Mouse (Mus musculus): ENCODE results near the gene Gin1. TPM values are rescaled to one million over a fixed set of nuclear protein-coding genes. Genes with fewer than 3 reads are reported as not detected.

Gene Gin1
- polyA plus RNA-seq, 2 experiments, result 5.4 to 11.9 TPM

- no peak overlapping the region for H3K9ac ChIP-seq (replicated peaks)
- H3K36me3 ChIP-seq (replicated peaks; ENCODE audit: control insufficient read depth, insufficient read depth, low read depth), result no peaks in the 10 kb centered on the region; the same call in 1 of the 2 replicates
- 80% methylated on average over 7 of the region's 7 CpGs for WGBS (ENCODE audit: insufficient replicate concordance)
- no peaks in the 10 kb centered on the region for H3K27me3 ChIP-seq (ENCODE audit: control insufficient read depth, insufficient read depth, low read length)
- ATAC-seq (ENCODE audit: insufficient read depth) (no peak), DNase-seq (ENCODE audit: low read depth in 3 of 3, low spot score in 3 of 3) (no peak)
- H3K9me3 ChIP-seq (ENCODE audit: control insufficient read depth, low read length), result no peaks in the 10 kb centered on the region
- H3K4me2 ChIP-seq (ENCODE audit: low read depth), result no peak overlapping the region
- TF ChIP-seq EP300 (IDR thresholded peaks at IDR 0.05; ENCODE audit: low read depth), result no peak
- no peak for TF ChIP-seq CTCF (IDR thresholded peaks at IDR 0.05; ENCODE audit: low read depth)
- H3K4me3 ChIP-seq (ENCODE audit: insufficient read depth in 1 of 2, low read depth in 2 of 2, low read length in 2 of 2), result no peak overlapping the region
- H3K27ac ChIP-seq, result no peak overlapping the region
- peaks cover 6 to 7% of the 10 kb centered on the region in 2 experiments for H3K4me1 ChIP-seq (replicated peaks; ENCODE audit: control insufficient read depth in 2 of 2, insufficient read depth in 2 of 2, low read length in 1 of 2)
These were observed 11.7 kb downstream of the Gin1 start for GRCm38 (mm10) chr1:97781674-97782073.

- Histone ChIP-seq H3K4me2 (ENCODE audit: low read depth) (no peak overlapping the region), H3K4me1 (replicated peaks; ENCODE audit: control insufficient read depth in 2 of 2, insufficient read depth in 2 of 2, low read length in 1 of 2) (peaks cover 6 to 7% of the 10 kb centered on the region in 2 experiments)
- 83% methylated on average over 7 of the region's 7 CpGs for WGBS (ENCODE audit: insufficient replicate concordance)
These were observed 15.0 kb downstream of the Gin1 start for GRCm38 (mm10) chr1:97784928-97785327.

GRCm38 (mm10) chr1:97785685-97786393, 15.9 kb downstream of the Gin1 start:
- Histone ChIP-seq H3K4me3 (ENCODE audit: insufficient read depth in 1 of 2, low read depth in 2 of 2, low read length in 2 of 2) (no peak overlapping the region), H3K9me3 (ENCODE audit: control insufficient read depth, low read length) (no peaks in the 10 kb centered on the region), H3K4me2 (ENCODE audit: low read depth) (no peak overlapping the region), H3K27ac (no peak overlapping the region; the same call in 1 of the 2 replicates), H3K27me3 (ENCODE audit: control insufficient read depth, insufficient read depth, low read length) (no peaks in the 10 kb centered on the region), H3K9ac (replicated peaks) (no peak overlapping the region), H3K4me1 (replicated peaks; ENCODE audit: control insufficient read depth in 2 of 2, insufficient read depth in 2 of 2, low read length in 1 of 2) (peaks cover 6 to 7% of the 10 kb centered on the region in 2 experiments), H3K36me3 (replicated peaks; ENCODE audit: control insufficient read depth, insufficient read depth, low read depth) (no peaks in the 10 kb centered on the region; the same call in 1 of the 2 replicates)
- peak; percentile 95 for ATAC-seq (ENCODE audit: insufficient read depth)
- TF ChIP-seq CTCF (IDR thresholded peaks at IDR 0.05; ENCODE audit: low read depth) (no peak), EP300 (IDR thresholded peaks at IDR 0.05; ENCODE audit: low read depth) (peak; percentile 52)
- WGBS (ENCODE audit: insufficient replicate concordance), result 53% methylated on average over 11 of the region's 11 CpGs
- DNase-seq (ENCODE audit: low read depth in 3 of 3, low spot score in 3 of 3), result peak in 2 of 3 experiments; percentile 44 to 47

More at GRCm38 (mm10) chr1:97784928-97785327, 15.0 kb downstream of the Gin1 start:
- Histone ChIP-seq H3K27ac (no peak overlapping the region), H3K9me3 (ENCODE audit: control insufficient read depth, low read length) (no peaks in the 10 kb centered on the region), H3K9ac (replicated peaks) (no peak overlapping the region), H3K27me3 (ENCODE audit: control insufficient read depth, insufficient read depth, low read length) (no peaks in the 10 kb centered on the region), H3K4me3 (ENCODE audit: insufficient read depth in 1 of 2, low read depth in 2 of 2, low read length in 2 of 2) (no peak overlapping the region), H3K36me3 (replicated peaks; ENCODE audit: control insufficient read depth, insufficient read depth, low read depth) (no peaks in the 10 kb centered on the region; the same call in 1 of the 2 replicates)
- TF ChIP-seq CTCF (IDR thresholded peaks at IDR 0.05; ENCODE audit: low read depth), result no peak
- no peak for TF ChIP-seq EP300 (IDR thresholded peaks at IDR 0.05; ENCODE audit: low read depth)
- ATAC-seq (ENCODE audit: insufficient read depth) (no peak), DNase-seq (ENCODE audit: low read depth in 3 of 3, low spot score in 3 of 3) (no peak)

GRCm38 (mm10) chr1:97787674-97788073, 17.7 kb downstream of the Gin1 start:
- Histone ChIP-seq H3K4me2 (ENCODE audit: low read depth) (no peak overlapping the region), H3K27ac (no peak overlapping the region), H3K9me3 (ENCODE audit: control insufficient read depth, low read length) (no peaks in the 10 kb centered on the region), H3K4me3 (ENCODE audit: insufficient read depth in 1 of 2, low read depth in 2 of 2, low read length in 2 of 2) (no peak overlapping the region), H3K9ac (replicated peaks) (no peak overlapping the region), H3K36me3 (replicated peaks; ENCODE audit: control insufficient read depth, insufficient read depth, low read depth) (no peaks in the 10 kb centered on the region; the same call in 1 of the 2 replicates), H3K27me3 (ENCODE audit: control insufficient read depth, insufficient read depth, low read length) (no peaks in the 10 kb centered on the region), H3K4me1 (replicated peaks; ENCODE audit: control insufficient read depth in 2 of 2, insufficient read depth in 2 of 2, low read length in 1 of 2) (peaks cover 6 to 7% of the 10 kb centered on the region in 2 experiments)
- WGBS (ENCODE audit: insufficient replicate concordance), result 57% methylated on average over 3 of the region's 3 CpGs
- ATAC-seq (ENCODE audit: insufficient read depth), result no peak
- TF ChIP-seq CTCF (IDR thresholded peaks at IDR 0.05; ENCODE audit: low read depth), result no peak
- TF ChIP-seq EP300 (IDR thresholded peaks at IDR 0.05; ENCODE audit: low read depth), result no peak
- no peak for DNase-seq (ENCODE audit: low read depth in 3 of 3, low spot score in 3 of 3)

GRCm38 (mm10) chr1:97788490-97788889, 18.5 kb downstream of the Gin1 start:
- no peaks in the 10 kb centered on the region; the same call in 1 of the 2 replicates for H3K36me3 ChIP-seq (replicated peaks; ENCODE audit: control insufficient read depth, insufficient read depth, low read depth)
- no peak overlapping the region for H3K9ac ChIP-seq (replicated peaks)
- no peak for DNase-seq (ENCODE audit: low read depth in 3 of 3, low spot score in 3 of 3)
- no peak for ATAC-seq (ENCODE audit: insufficient read depth)
- 71% methylated on average over 2 of the region's 2 CpGs for WGBS (ENCODE audit: insufficient replicate concordance)
- TF ChIP-seq EP300 (IDR thresholded peaks at IDR 0.05; ENCODE audit: low read depth) (no peak), CTCF (IDR thresholded peaks at IDR 0.05; ENCODE audit: low read depth) (no peak)
- H3K4me3 ChIP-seq (ENCODE audit: insufficient read depth in 1 of 2, low read depth in 2 of 2, low read length in 2 of 2), result no peak overlapping the region
- H3K4me2 ChIP-seq (ENCODE audit: low read depth), result no peak overlapping the region
- peaks cover 6 to 7% of the 10 kb centered on the region in 2 experiments for H3K4me1 ChIP-seq (replicated peaks; ENCODE audit: control insufficient read depth in 2 of 2, insufficient read depth in 2 of 2, low read length in 1 of 2)
- no peaks in the 10 kb centered on the region for H3K27me3 ChIP-seq (ENCODE audit: control insufficient read depth, insufficient read depth, low read length)
- H3K9me3 ChIP-seq (ENCODE audit: control insufficient read depth, low read length), result no peaks in the 10 kb centered on the region
- H3K27ac ChIP-seq, result no peak overlapping the region
